Mouse (Mus musculus): ENCODE measurements around the gene Myo1f.

GRCm38 (mm10) chr17:33601947-33602346 lies 46.4 kb downstream of the Myo1f start:
- no peak for TF ChIP-seq GATA1 (IDR thresholded peaks at IDR 0.05; ENCODE audit: low read length)
- TF ChIP-seq TAL1 (IDR thresholded peaks at IDR 0.05; ENCODE audit: low read length): no peak

Data from erythroblast, embryonic 14.5 days (primary cell).